Mouse (Mus musculus): ENCODE results near the gene Itih5. TPM values are rescaled to one million over a fixed set of nuclear protein-coding genes. Genes with fewer than 3 reads are reported as not detected.

The Itih5 gene
- total RNA-seq, 1 experiment from 2014 or later, result 42.0 TPM

- peak; percentile 83 to 89; a peak in 3 of 4 replicates for ATAC-seq (replicated peaks in 1 of 2; ENCODE audit: insufficient read depth in 1 of 2, low FRiP score in 2 of 2, low TSS enrichment in 1 of 2, low read depth in 1 of 2, poor library complexity in 2 of 2, severe bottlenecking in 2 of 2)
Measured at GRCm38 (mm10) chr2:10288142-10288831, 134.9 kb downstream of the Itih5 start.

GRCm38 (mm10) chr2:10288881-10289280 is 135.5 kb downstream of the Itih5 start:
- no peak for ATAC-seq (replicated peaks in 1 of 2; ENCODE audit: insufficient read depth in 1 of 2, low FRiP score in 2 of 2, low TSS enrichment in 1 of 2, low read depth in 1 of 2, poor library complexity in 2 of 2, severe bottlenecking in 2 of 2)

- no peak for ATAC-seq (replicated peaks in 1 of 2; ENCODE audit: insufficient read depth in 1 of 2, low FRiP score in 2 of 2, low TSS enrichment in 1 of 2, low read depth in 1 of 2, poor library complexity in 2 of 2, severe bottlenecking in 2 of 2)
Measured at GRCm38 (mm10) chr2:10290115-10290514, 136.7 kb downstream of the Itih5 start.

- ATAC-seq (replicated peaks in 1 of 2; ENCODE audit: insufficient read depth in 1 of 2, low FRiP score in 2 of 2, low TSS enrichment in 1 of 2, low read depth in 1 of 2, poor library complexity in 2 of 2, severe bottlenecking in 2 of 2), result peak; percentile 52 to 71; a peak in 2 of 4 replicates
Measured at GRCm38 (mm10) chr2:10293556-10294206, 140.3 kb downstream of the Itih5 start.

- no peak for ATAC-seq (replicated peaks in 1 of 2; ENCODE audit: insufficient read depth in 1 of 2, low FRiP score in 2 of 2, low TSS enrichment in 1 of 2, low read depth in 1 of 2, poor library complexity in 2 of 2, severe bottlenecking in 2 of 2)
Measured at GRCm38 (mm10) chr2:10295908-10296307, 142.5 kb downstream of the Itih5 start.

GRCm38 (mm10) chr2:10300244-10300643 is 146.9 kb downstream of the Itih5 start:
- no peak for ATAC-seq (replicated peaks in 1 of 2; ENCODE audit: insufficient read depth in 1 of 2, low FRiP score in 2 of 2, low TSS enrichment in 1 of 2, low read depth in 1 of 2, poor library complexity in 2 of 2, severe bottlenecking in 2 of 2)

- no peak; a peak in 1 of 4 replicates for ATAC-seq (replicated peaks in 1 of 2; ENCODE audit: insufficient read depth in 1 of 2, low FRiP score in 2 of 2, low TSS enrichment in 1 of 2, low read depth in 1 of 2, poor library complexity in 2 of 2, severe bottlenecking in 2 of 2)
Measured at GRCm38 (mm10) chr2:10300771-10301170, 147.4 kb downstream of the Itih5 start.

GRCm38 (mm10) chr2:10301391-10301790 is 148.0 kb downstream of the Itih5 start:
- ATAC-seq (replicated peaks in 1 of 2; ENCODE audit: insufficient read depth in 1 of 2, low FRiP score in 2 of 2, low TSS enrichment in 1 of 2, low read depth in 1 of 2, poor library complexity in 2 of 2, severe bottlenecking in 2 of 2), result no peak

GRCm38 (mm10) chr2:10301997-10302396 is 148.6 kb downstream of the Itih5 start:
- no peak for ATAC-seq (replicated peaks in 1 of 2; ENCODE audit: insufficient read depth in 1 of 2, low FRiP score in 2 of 2, low TSS enrichment in 1 of 2, low read depth in 1 of 2, poor library complexity in 2 of 2, severe bottlenecking in 2 of 2)

GRCm38 (mm10) chr2:10304911-10305310 is 151.5 kb downstream of the Itih5 start:
- ATAC-seq (replicated peaks in 1 of 2; ENCODE audit: insufficient read depth in 1 of 2, low FRiP score in 2 of 2, low TSS enrichment in 1 of 2, low read depth in 1 of 2, poor library complexity in 2 of 2, severe bottlenecking in 2 of 2), result no peak

Other genes starting within 250 kb of the Itih5 start
- gene Taf3, start 105.0 kb upstream of the Itih5 start, total RNA-seq (2017), result 9.1 and 12.7 TPM in 2 replicates
- 384 and 464 TPM in 2 replicates for gene Atp5c1, start 73.1 kb upstream of the Itih5 start, total RNA-seq (2017)
- 38.1 and 38.8 TPM in 2 replicates for gene Kin, start 73.0 kb upstream of the Itih5 start, total RNA-seq (2017)
- not detected in 2 replicates for gene Itih2, start 22.2 kb upstream of the Itih5 start, total RNA-seq (2017)
- gene Sfmbt2, start 216.9 kb downstream of the Itih5 start, total RNA-seq (2017), result 2.3 and 3.3 TPM in 2 replicates

Measured in hematopoietic stem cell, adult 5-6 weeks (primary cell).